Mouse (Mus musculus) stomach, postnatal 0 days (tissue): ENCODE results near the gene 4930539E08Rik. TPM values are rescaled to one million over a fixed set of nuclear protein-coding genes. Genes with fewer than 3 reads are reported as not detected.
A peak's percentile ranks its signal among the peaks of the same experiment; 100 is the strongest.

Experiments used
- ATAC-seq: fragments of 200-750 bp; cut with Nextera tagmentation; 2 replicates; pipeline ENCODE4 v1.8.0; 2017; ENCODE audit not compliant: low FRiP score, low TSS enrichment
- DNase-seq: peaks from one replicate; pipeline ENCODE4 v3.0.0-alpha.2; 2016; ENCODE audit warnings: low spot score
- H3K27ac ChIP-seq: fragments of 300-500 bp; sonication (generic); replicated peaks from 2 replicates; pipeline ENCODE4 v1.5.1; 2014; ENCODE audit warnings: mild to moderate bottlenecking, control low read depth
- H3K27me3 ChIP-seq: fragments of 300-500 bp; sonication (generic); 2 replicates; pipeline ENCODE4 v1.6.1; 2014; ENCODE audit warnings: low read length; ENCODE audit not compliant: control insufficient read depth, insufficient read depth
- H3K36me3 ChIP-seq: fragments of 300-500 bp; sonication (generic); 2 replicates; pipeline ENCODE4 v1.6.1; 2014; ENCODE audit warnings: low read length, mixed read lengths; ENCODE audit not compliant: control insufficient read depth, insufficient read depth
- H3K4me1 ChIP-seq: fragments of 300-500 bp; sonication (generic); replicated peaks from 2 replicates; pipeline ENCODE4 v1.6.1; 2014; ENCODE audit warnings: antibody characterized with exemption; ENCODE audit not compliant: control insufficient read depth, insufficient read depth
- H3K4me2 ChIP-seq: fragments of 300-500 bp; sonication (generic); replicated peaks from 2 replicates; pipeline ENCODE4 v1.6.1; 2014; ENCODE audit warnings: low read depth, mild to moderate bottlenecking, control low read depth, moderate library complexity
- H3K4me3 ChIP-seq: fragments of 300-500 bp; sonication (generic); 2 replicates; pipeline ENCODE4 v1.5.1; 2014; ENCODE audit warnings: low read depth, low read length, control low read depth
- H3K9ac ChIP-seq: fragments of 300-500 bp; sonication (generic); 2 replicates; pipeline ENCODE4 v1.6.1; 2014; ENCODE audit warnings: mild to moderate bottlenecking, low read length, control low read depth, mixed read lengths
- H3K9me3 ChIP-seq: fragments of 300-500 bp; sonication (generic); 2 replicates; pipeline ENCODE4 v1.6.1; 2016; ENCODE audit warnings: low read length; ENCODE audit not compliant: control insufficient read depth
- CTCF ChIP-seq: IDR thresholded peaks from 2 replicates; pipeline ENCODE4 v1.5.1; 2016; ENCODE audit warnings: antibody characterized with exemption, low read depth, mild to moderate bottlenecking, moderate library complexity
- EP300 ChIP-seq: optimal IDR thresholded peaks from 2 replicates; pipeline ENCODE3; 2016; ENCODE audit warnings: antibody characterized with exemption
- WGBS: fragments of 180-500 bp; shearing (Covaris S2); extraction: QIAGEN DNeasy Blood & Tissue Kit; methylation state at CpG from one replicate; pipeline ENCODE4 v1.1.7; 2014; 5-methylcytosine and 5-hydroxymethylcytosine counted together
- polyA plus RNA-seq: library from polyadenylated mRNA; unstranded; fragments of >200 nt; fragmentation: Nextera tagmentation; extraction: Ambion mirVana; gene quantifications from 2 replicates; pipeline ENCODE4 v1.2.1, GENCODE M21; 2015

The 4930539E08Rik gene
- 1.2 and 2.2 TPM in 2 replicates for polyA plus RNA-seq

DNA sequence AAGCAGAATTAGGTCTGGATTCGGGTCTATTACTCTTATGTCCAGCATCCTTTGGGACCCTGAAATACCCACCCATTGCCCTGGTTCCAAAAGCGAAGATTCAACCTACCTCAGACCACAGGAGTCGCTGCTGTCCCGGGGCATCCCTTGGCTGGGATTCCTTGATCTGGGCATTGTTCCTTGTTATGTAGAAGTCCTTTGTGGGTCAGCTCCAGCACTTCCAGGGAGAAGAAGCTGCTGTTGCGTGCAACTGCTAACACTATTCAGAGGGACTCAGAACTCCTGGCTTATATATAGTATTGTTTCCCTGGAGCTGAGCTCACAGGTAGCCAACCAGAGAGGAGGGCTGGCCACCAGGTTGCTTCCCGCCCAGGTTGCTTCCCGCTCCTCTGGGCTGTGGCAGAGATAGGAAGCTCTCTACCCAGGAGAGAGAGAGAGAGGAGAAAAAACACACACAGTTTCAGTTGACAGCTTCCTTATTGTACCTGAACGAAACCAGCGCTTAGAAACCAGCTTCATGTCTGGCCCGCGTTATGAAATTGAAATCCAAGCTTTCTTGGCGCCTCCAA is at the start of gene 4930539E08Rik:
Gene 4930539E08Rik, minus strand, starts transcription at position 265 of the 569 bp plus-strand sequence.
- 66% methylated on average over 12 of the region's 12 CpGs for WGBS
- no peak within 1 kb of the TSS for H3K4me3 ChIP-seq
- DNase-seq (peak; percentile 36), ATAC-seq (peak; percentile 43; the same call in 1 of the 2 replicates)
- H3K36me3 ChIP-seq, result no peaks in the 10 kb centered on the region
- no peaks in the 10 kb centered on the region for H3K4me1 ChIP-seq
- TF ChIP-seq CTCF (no peak), EP300 (no peak)
- no peak within 1 kb of the TSS for H3K9ac ChIP-seq
- H3K4me2 ChIP-seq, result no peak within 1 kb of the TSS
- H3K9me3 ChIP-seq, result no peaks in the 10 kb centered on the region
- no peak within 1 kb of the TSS for H3K27ac ChIP-seq
- no peaks in the 10 kb centered on the region for H3K27me3 ChIP-seq

DNA sequence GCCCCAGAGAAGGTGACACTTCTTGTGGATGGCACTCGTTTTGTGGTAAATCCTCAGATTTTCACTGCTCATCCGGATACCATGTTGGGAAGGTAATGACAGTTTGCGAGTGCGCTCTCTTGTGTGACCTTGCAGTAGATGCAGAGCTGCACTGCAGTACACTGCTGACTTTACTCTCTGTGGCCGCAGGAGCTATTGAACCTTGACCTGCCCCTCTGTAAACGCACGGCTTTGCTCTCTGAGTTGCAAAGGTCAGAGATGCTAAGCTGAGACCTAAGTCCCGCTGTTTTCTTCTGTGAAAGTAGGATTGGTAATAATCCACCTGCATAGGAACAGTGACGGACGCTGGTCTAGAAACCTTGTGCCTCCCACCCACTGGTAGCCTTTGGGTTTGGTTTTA is 46.5 kb upstream of the 4930539E08Rik start:
- H3K4me1 ChIP-seq, result no peaks in the 10 kb centered on the region
- no peak for ATAC-seq
- H3K4me3 ChIP-seq, result no peak overlapping the region
- TF ChIP-seq CTCF (no peak), EP300 (no peak)
- H3K9me3 ChIP-seq, result no peaks in the 10 kb centered on the region
- peaks cover 32% of the 10 kb centered on the region for H3K36me3 ChIP-seq
- WGBS, result 82% methylated on average over 10 of the region's 10 CpGs
- H3K27ac ChIP-seq, result no peak overlapping the region
- H3K4me2 ChIP-seq, result no peak overlapping the region
- H3K27me3 ChIP-seq, result no peaks in the 10 kb centered on the region
- no peak for DNase-seq
- H3K9ac ChIP-seq, result no peak overlapping the region

DNA sequence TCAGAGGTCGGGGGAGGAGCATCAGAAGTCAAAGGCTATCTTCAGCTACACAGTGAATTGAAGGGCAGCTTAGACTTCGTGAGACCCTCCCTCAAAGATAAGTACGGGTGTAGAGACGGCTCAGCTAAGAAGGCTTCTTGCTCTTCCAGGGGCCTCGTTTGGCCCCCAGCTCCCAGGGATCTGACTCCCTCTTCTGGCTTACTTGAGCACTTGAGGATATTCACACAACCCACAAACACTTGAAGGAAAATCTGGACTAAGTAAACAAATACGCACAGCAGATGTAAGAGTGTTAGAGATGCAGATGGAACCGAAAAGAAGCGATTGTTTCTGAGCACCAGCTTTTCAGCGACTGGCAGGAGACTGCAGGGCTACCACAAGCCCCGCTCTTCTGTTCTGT is 45.5 kb upstream of the 4930539E08Rik start:
- DNase-seq (no peak), ATAC-seq (no peak)
- Histone ChIP-seq H3K27me3 (no peaks in the 10 kb centered on the region), H3K4me3 (no peak overlapping the region), H3K4me2 (no peak overlapping the region), H3K9ac (no peak overlapping the region), H3K36me3 (peaks cover 28% of the 10 kb centered on the region), H3K4me1 (no peaks in the 10 kb centered on the region), H3K27ac (no peak overlapping the region), H3K9me3 (no peaks in the 10 kb centered on the region)
- 45% methylated on average over 10 of the region's 10 CpGs for WGBS
- TF ChIP-seq EP300 (no peak), CTCF (peak; percentile 39)

DNA sequence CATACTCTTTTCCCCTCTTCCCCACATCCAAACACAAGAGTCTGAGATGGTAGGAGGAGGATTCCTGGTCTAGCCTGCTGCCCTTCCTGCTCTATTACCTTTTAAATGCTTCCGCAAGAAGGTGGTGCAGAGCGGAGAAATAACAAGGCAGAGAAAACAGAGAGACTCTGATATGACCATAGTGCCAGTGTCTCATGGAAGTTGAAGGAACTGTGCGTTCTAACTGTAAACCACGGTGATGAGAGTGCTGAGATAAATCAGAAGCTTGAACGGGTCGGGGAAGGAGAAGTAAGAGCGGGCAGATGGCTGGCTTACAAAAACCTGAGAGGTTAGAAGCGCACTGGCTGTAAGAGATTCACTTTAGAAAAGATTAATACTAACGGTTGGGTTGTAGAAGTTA is 39.3 kb upstream of the 4930539E08Rik start:
- ATAC-seq, result no peak
- Histone ChIP-seq H3K27me3 (no peaks in the 10 kb centered on the region), H3K9ac (no peak overlapping the region), H3K4me1 (no peaks in the 10 kb centered on the region), H3K4me3 (no peak overlapping the region), H3K9me3 (no peaks in the 10 kb centered on the region), H3K4me2 (no peak overlapping the region), H3K27ac (no peak overlapping the region), H3K36me3 (no peaks in the 10 kb centered on the region)
- DNase-seq, result no peak
- TF ChIP-seq EP300 (no peak), CTCF (no peak)
- 95% methylated on average over 9 of the region's 9 CpGs for WGBS

DNA sequence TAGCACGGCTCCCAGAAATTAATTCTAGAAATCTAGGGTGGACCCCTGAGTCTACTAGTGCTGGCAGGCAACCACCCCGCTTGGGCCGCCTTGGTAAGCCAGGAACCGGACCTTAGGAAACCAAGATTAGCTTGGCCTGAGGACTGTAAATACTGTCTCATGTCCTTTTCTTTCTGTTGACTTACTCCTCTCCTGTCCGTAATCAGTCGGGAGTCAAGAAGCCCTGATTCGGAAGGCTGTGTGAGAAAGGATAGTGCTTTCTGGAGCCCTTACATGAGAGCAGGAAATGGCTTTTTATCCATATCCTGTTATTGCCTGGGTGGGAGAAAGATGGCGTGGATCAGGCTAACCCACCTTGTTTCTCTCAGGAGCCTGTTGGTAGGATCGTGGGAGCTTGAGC is 38.1 kb upstream of the 4930539E08Rik start:
- TF ChIP-seq CTCF, result no peak
- TF ChIP-seq EP300, result peak; percentile 16
- ATAC-seq (no peak), DNase-seq (peak; percentile 34)
- no peaks in the 10 kb centered on the region for H3K4me1 ChIP-seq
- peak overlapping the region; percentile 76 for H3K4me2 ChIP-seq
- H3K9ac ChIP-seq, result peak overlapping the region; percentile 87
- no peaks in the 10 kb centered on the region for H3K9me3 ChIP-seq
- H3K27ac ChIP-seq, result peak overlapping the region; percentile 98
- peak overlapping the region; percentile 75 for H3K4me3 ChIP-seq
- H3K36me3 ChIP-seq, result no peaks in the 10 kb centered on the region
- H3K27me3 ChIP-seq, result no peaks in the 10 kb centered on the region
- WGBS, result 1% methylated on average over 9 of the region's 9 CpGs

DNA sequence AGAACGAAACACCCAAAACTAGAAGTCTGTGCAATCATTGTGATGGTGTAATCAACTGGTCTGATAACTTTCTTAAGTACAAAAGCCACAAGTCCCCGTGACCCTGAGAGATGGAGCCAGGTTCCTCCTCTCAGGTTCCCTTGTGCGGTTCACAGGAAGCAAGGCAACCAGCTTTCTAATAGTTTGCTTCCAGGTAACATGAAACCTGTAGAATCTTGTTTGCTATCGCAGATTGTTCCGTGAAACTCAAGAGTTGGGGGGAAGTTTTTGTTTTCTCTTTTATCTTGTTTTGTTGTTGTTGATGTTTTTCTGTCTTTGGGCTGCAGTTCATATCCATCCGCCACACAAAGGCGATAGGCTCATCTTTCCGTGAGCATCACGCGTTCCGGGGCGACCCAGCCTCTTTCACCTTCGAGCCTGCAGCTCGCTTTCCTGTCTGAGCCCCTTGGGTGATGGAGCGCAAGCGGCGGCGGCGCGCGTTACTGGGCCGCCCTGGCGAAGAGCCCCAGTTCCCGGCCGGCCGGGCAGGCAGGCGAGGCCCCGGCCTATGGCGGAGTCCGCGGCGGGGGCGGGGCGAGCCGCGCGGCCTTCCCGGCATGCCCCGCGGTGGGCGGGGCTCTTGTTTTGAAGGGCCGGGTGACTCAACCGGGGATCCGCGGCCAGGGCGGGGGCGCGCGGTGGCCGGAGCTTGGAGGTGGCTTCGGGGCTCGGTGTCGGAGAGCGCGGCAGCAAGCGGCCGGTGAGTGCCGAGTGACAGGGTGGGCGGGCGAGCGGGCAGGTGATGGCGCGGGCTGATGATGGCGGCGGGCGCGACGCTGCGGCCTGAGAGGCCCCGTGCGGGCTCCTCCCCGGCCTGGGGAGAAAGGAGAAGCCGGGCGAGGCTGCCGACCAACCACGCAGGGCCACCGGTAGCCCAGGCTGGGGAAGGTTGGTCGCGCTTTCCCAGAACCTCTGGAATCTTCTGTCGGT is 37.0 kb upstream of the 4930539E08Rik start, which contains the start of gene Kctd20:
Gene Kctd20, plus strand, starts transcription at position 120 of the 969 bp plus-strand sequence.
- ATAC-seq (peak; percentile 90), DNase-seq (peak; percentile 96)
- peak within 1 kb of the TSS; percentile 98 for H3K27ac ChIP-seq
- H3K36me3 ChIP-seq, result no peaks in the 10 kb centered on the region
- H3K27me3 ChIP-seq, result no peaks in the 10 kb centered on the region
- no peaks in the 10 kb centered on the region for H3K4me1 ChIP-seq
- H3K9me3 ChIP-seq, result no peaks in the 10 kb centered on the region
- peak within 1 kb of the TSS; percentile 87 for H3K9ac ChIP-seq
- peak within 1 kb of the TSS; percentile 76 for H3K4me2 ChIP-seq
- WGBS, result under 1% methylated on average over 64 of the region's 80 CpGs
- TF ChIP-seq CTCF, result no peak
- TF ChIP-seq EP300, result no peak
- H3K4me3 ChIP-seq, result peak within 1 kb of the TSS; percentile 75
